Mouse (Mus musculus) hindbrain, postnatal 0 days (tissue): Measurements from ENCODE around the gene Ano8. TPM values are rescaled to one million over a fixed set of nuclear protein-coding genes. Genes with fewer than 3 reads are reported as not detected.

Experiments used
- ATAC-seq: fragments of 200-750 bp; cut with Nextera tagmentation; 2 replicates; pipeline ENCODE4 v1.8.0; 2017; ENCODE audit warnings: mild to moderate bottlenecking, moderate TSS enrichment, moderate library complexity
- DNase-seq: peaks from one replicate; pipeline ENCODE4 v3.0.0-alpha.2; 2015; ENCODE audit warnings: low spot score
- H3K27ac ChIP-seq: fragments of 300-500 bp; sonication (generic); 2 replicates; pipeline ENCODE4 v1.5.1; 2014; ENCODE audit warnings: mild to moderate bottlenecking
- H3K27me3 ChIP-seq: fragments of 300-500 bp; sonication (generic); 2 replicates; pipeline ENCODE4 v1.6.1; 2014; ENCODE audit warnings: low read length, mixed read lengths; ENCODE audit not compliant: insufficient read depth
- H3K36me3 ChIP-seq: fragments of 300-500 bp; sonication (generic); 2 replicates; pipeline ENCODE4 v1.6.1; 2014; ENCODE audit warnings: low read length, mixed read lengths; ENCODE audit not compliant: insufficient read depth
- H3K4me1 ChIP-seq: fragments of 300-500 bp; sonication (generic); 2 replicates; pipeline ENCODE4 v1.6.1; 2014; ENCODE audit warnings: antibody characterized with exemption, low read length, mixed read lengths; ENCODE audit not compliant: insufficient read depth
- H3K4me2 ChIP-seq: fragments of 300-500 bp; sonication (generic); 2 replicates; pipeline ENCODE4 v1.6.1; 2014; ENCODE audit warnings: low read depth, mild to moderate bottlenecking, low read length, moderate library complexity, mixed read lengths
- H3K4me3 ChIP-seq: fragments of 300-500 bp; sonication (generic); 2 replicates; pipeline ENCODE4 v1.5.1; 2014; ENCODE audit warnings: low read length
- H3K9ac ChIP-seq: fragments of 300-500 bp; sonication (generic); replicated peaks from 2 replicates; pipeline ENCODE4 v1.6.1; 2014; ENCODE audit warnings: mild to moderate bottlenecking, low read length, moderate library complexity, mixed read lengths
- H3K9me3 ChIP-seq: fragments of 300-500 bp; sonication (generic); 2 replicates; pipeline ENCODE4 v1.6.1; 2016; ENCODE audit warnings: low read length, mixed read lengths
- CTCF ChIP-seq: IDR thresholded peaks from 2 replicates; pipeline ENCODE4 v1.5.1; 2016; ENCODE audit warnings: antibody characterized with exemption, control low read depth, low read depth
- WGBS: fragments of 180-500 bp; shearing (Covaris S2); extraction: QIAGEN DNeasy Blood & Tissue Kit; methylation state at CpG from one replicate; pipeline ENCODE4 v1.1.7; 2014; 5-methylcytosine and 5-hydroxymethylcytosine counted together
- polyA plus RNA-seq: library from polyadenylated mRNA; unstranded; fragments of >200 nt; fragmentation: Nextera tagmentation; extraction: Ambion mirVana; gene quantifications from 2 replicates; pipeline ENCODE4 v1.2.1, GENCODE M21; 2015
- total RNA-seq: library from RNA; depleted of rRNA; stranded (reverse); fragments of >200 nt; gene quantifications from 2 replicates; pipeline ENCODE4 v1.2.3, GENCODE M21; 2014

Ano8 gene
- total and polyA plus RNA-seq, 2 experiments from 2014 or later, result 5.3 to 78.6 TPM

- no peak for TF ChIP-seq CTCF
- peaks cover 31% of the 10 kb centered on the region for H3K36me3 ChIP-seq
- H3K9me3 ChIP-seq, result no peaks in the 10 kb centered on the region
- peaks cover 10% of the 10 kb centered on the region; the same call in 1 of the 2 replicates for H3K4me1 ChIP-seq
- ATAC-seq (no peak), DNase-seq (no peak)
- H3K4me3 ChIP-seq, result no peak overlapping the region
- H3K9ac ChIP-seq, result no peak overlapping the region
- H3K4me2 ChIP-seq, result peak overlapping the region; percentile 61; the same call in 1 of the 2 replicates
- WGBS, result 89% methylated on average over 44 of the region's 47 CpGs
- no peaks in the 10 kb centered on the region for H3K27me3 ChIP-seq
- H3K27ac ChIP-seq, result no peak overlapping the region
Measured at GRCm38 (mm10) chr8:71461152-71461840, 24.5 kb downstream of the Ano8 start.

GRCm38 (mm10) chr8:71460716-71461115 is 25.0 kb downstream of the Ano8 start:
- H3K4me2 ChIP-seq, result no peak overlapping the region
- no peaks in the 10 kb centered on the region for H3K27me3 ChIP-seq
- TF ChIP-seq CTCF, result no peak
- peaks cover 32% of the 10 kb centered on the region for H3K36me3 ChIP-seq
- H3K9me3 ChIP-seq, result no peaks in the 10 kb centered on the region
- WGBS, result 96% methylated on average over 6 of the region's 6 CpGs
- no peak for ATAC-seq
- peaks cover 10% of the 10 kb centered on the region; the same call in 1 of the 2 replicates for H3K4me1 ChIP-seq
- no peak for DNase-seq
- H3K4me3 ChIP-seq, result no peak overlapping the region
- no peak overlapping the region for H3K27ac ChIP-seq
- no peak overlapping the region for H3K9ac ChIP-seq

- TF ChIP-seq CTCF, result no peak
- Histone ChIP-seq H3K4me3 (no peak overlapping the region), H3K27ac (no peak overlapping the region), H3K9me3 (no peaks in the 10 kb centered on the region), H3K36me3 (peaks cover 32% of the 10 kb centered on the region), H3K27me3 (no peaks in the 10 kb centered on the region), H3K4me2 (no peak overlapping the region), H3K9ac (no peak overlapping the region), H3K4me1 (peaks cover 4% of the 10 kb centered on the region; the same call in 1 of the 2 replicates)
- ATAC-seq (no peak), DNase-seq (no peak)
- WGBS, result 85% methylated on average over 20 of the region's 20 CpGs
Measured at GRCm38 (mm10) chr8:71457659-71458270, 28.0 kb downstream of the Ano8 start.

- Histone ChIP-seq H3K4me2 (no peak overlapping the region), H3K4me1 (0 out of 2 replicates have a peak, but pooled peaks cover 4% of the 10 kb centered on the region), H3K9ac (no peak overlapping the region), H3K27me3 (no peaks in the 10 kb centered on the region), H3K4me3 (no peak overlapping the region), H3K36me3 (peaks cover 32% of the 10 kb centered on the region), H3K9me3 (no peaks in the 10 kb centered on the region), H3K27ac (no peak overlapping the region)
- TF ChIP-seq CTCF, result no peak
- DNase-seq (no peak), ATAC-seq (no peak)
- 48% methylated on average over 22 of the region's 22 CpGs for WGBS
Measured at GRCm38 (mm10) chr8:71456906-71457305, 28.9 kb downstream of the Ano8 start.

- H3K4me3 ChIP-seq, result no peak overlapping the region
- DNase-seq (no peak), ATAC-seq (no peak)
- peaks cover 23% of the 10 kb centered on the region; the same call in 1 of the 2 replicates for H3K36me3 ChIP-seq
- no peaks in the 10 kb centered on the region for H3K4me1 ChIP-seq
- no peak overlapping the region for H3K9ac ChIP-seq
- TF ChIP-seq CTCF, result no peak
- WGBS, result 79% methylated on average over 8 of the region's 8 CpGs
- H3K27ac ChIP-seq, result no peak overlapping the region
- no peaks in the 10 kb centered on the region for H3K27me3 ChIP-seq
- no peaks in the 10 kb centered on the region for H3K9me3 ChIP-seq
- H3K4me2 ChIP-seq, result no peak overlapping the region
Measured at GRCm38 (mm10) chr8:71454668-71455067, 31.1 kb downstream of the Ano8 start.

GRCm38 (mm10) chr8:71452669-71453068 is 33.1 kb downstream of the Ano8 start:
- 81% methylated on average over 2 of the region's 2 CpGs for WGBS
- Histone ChIP-seq H3K27me3 (no peaks in the 10 kb centered on the region), H3K4me2 (no peak overlapping the region), H3K9ac (no peak overlapping the region), H3K4me3 (no peak overlapping the region), H3K9me3 (no peaks in the 10 kb centered on the region), H3K27ac (no peak overlapping the region), H3K36me3 (peaks cover 11% of the 10 kb centered on the region; the same call in 1 of the 2 replicates), H3K4me1 (no peaks in the 10 kb centered on the region)
- ATAC-seq, result no peak
- TF ChIP-seq CTCF, result no peak
- DNase-seq, result no peak

- ATAC-seq (no peak), DNase-seq (no peak)
- Histone ChIP-seq H3K27ac (no peak overlapping the region), H3K4me2 (no peak overlapping the region), H3K4me1 (no peaks in the 10 kb centered on the region), H3K4me3 (no peak overlapping the region), H3K27me3 (no peaks in the 10 kb centered on the region), H3K9me3 (no peaks in the 10 kb centered on the region), H3K36me3 (0 out of 2 replicates have a peak, but pooled peaks cover 6% of the 10 kb centered on the region), H3K9ac (no peak overlapping the region)
- WGBS, result 53% methylated on average over 11 of the region's 11 CpGs
- no peak for TF ChIP-seq CTCF
Measured at GRCm38 (mm10) chr8:71451777-71452176, 34.0 kb downstream of the Ano8 start.
